Mouse (Mus musculus) adipocyte (in vitro differentiated cells): ENCODE results near the gene Plekhg5.

Experiments used
- DNase-seq: peaks from one replicate; pipeline ENCODE4 v3.0.0-alpha.2; 2016; ENCODE audit warnings: low spot score

Plekhg5 gene

GRCm38 (mm10) chr4:152097911-152098799 lies 25.9 kb downstream of the Plekhg5 start:
- DNase-seq, result no peak

- no peak for DNase-seq
Observed at GRCm38 (mm10) chr4:152100541-152100940, 28.2 kb downstream of the Plekhg5 start.

GRCm38 (mm10) chr4:152101081-152101653 lies 28.9 kb downstream of the Plekhg5 start:
- DNase-seq, result no peak

- DNase-seq, result no peak
Observed at GRCm38 (mm10) chr4:152101921-152102320, 29.6 kb downstream of the Plekhg5 start.

- DNase-seq, result peak; percentile 52
Observed at GRCm38 (mm10) chr4:152103025-152103424, 30.7 kb downstream of the Plekhg5 start.

GRCm38 (mm10) chr4:152106746-152107145 lies 34.4 kb downstream of the Plekhg5 start:
- DNase-seq, result no peak

GRCm38 (mm10) chr4:152107493-152107892 lies 35.2 kb downstream of the Plekhg5 start:
- no peak for DNase-seq

GRCm38 (mm10) chr4:152107971-152108509 lies 35.7 kb downstream of the Plekhg5 start:
- DNase-seq, result no peak

- DNase-seq, result no peak
Observed at GRCm38 (mm10) chr4:152108673-152109072, 36.4 kb downstream of the Plekhg5 start.

- DNase-seq, result no peak
Observed at GRCm38 (mm10) chr4:152109509-152109908, 37.2 kb downstream of the Plekhg5 start.

- DNase-seq, result no peak
Observed at GRCm38 (mm10) chr4:152110689-152111088, 38.4 kb downstream of the Plekhg5 start.

GRCm38 (mm10) chr4:152112329-152112728 lies 40.0 kb downstream of the Plekhg5 start:
- DNase-seq, result no peak

- no peak for DNase-seq
Observed at GRCm38 (mm10) chr4:152114080-152114479, 41.8 kb downstream of the Plekhg5 start.

- DNase-seq, result no peak
Observed at GRCm38 (mm10) chr4:152115921-152116612, 43.8 kb downstream of the Plekhg5 start, which contains the start of gene Tnfrsf25. Gene Tnfrsf25, plus strand, starts transcription at chr4:152115934.

- DNase-seq, result no peak
Observed at GRCm38 (mm10) chr4:152117538-152117937, 45.2 kb downstream of the Plekhg5 start.

- DNase-seq, result no peak
Observed at GRCm38 (mm10) chr4:152119396-152120292, 47.3 kb downstream of the Plekhg5 start.

- DNase-seq, result no peak
Observed at GRCm38 (mm10) chr4:152120311-152121182, 48.2 kb downstream of the Plekhg5 start.

GRCm38 (mm10) chr4:152121183-152121505 lies 48.8 kb downstream of the Plekhg5 start:
- no peak for DNase-seq

GRCm38 (mm10) chr4:152124361-152124961 lies 52.2 kb downstream of the Plekhg5 start:
- DNase-seq, result no peak
